ENCODE assay signal across 8 mouse cellular contexts in the genomic region with DNA sequence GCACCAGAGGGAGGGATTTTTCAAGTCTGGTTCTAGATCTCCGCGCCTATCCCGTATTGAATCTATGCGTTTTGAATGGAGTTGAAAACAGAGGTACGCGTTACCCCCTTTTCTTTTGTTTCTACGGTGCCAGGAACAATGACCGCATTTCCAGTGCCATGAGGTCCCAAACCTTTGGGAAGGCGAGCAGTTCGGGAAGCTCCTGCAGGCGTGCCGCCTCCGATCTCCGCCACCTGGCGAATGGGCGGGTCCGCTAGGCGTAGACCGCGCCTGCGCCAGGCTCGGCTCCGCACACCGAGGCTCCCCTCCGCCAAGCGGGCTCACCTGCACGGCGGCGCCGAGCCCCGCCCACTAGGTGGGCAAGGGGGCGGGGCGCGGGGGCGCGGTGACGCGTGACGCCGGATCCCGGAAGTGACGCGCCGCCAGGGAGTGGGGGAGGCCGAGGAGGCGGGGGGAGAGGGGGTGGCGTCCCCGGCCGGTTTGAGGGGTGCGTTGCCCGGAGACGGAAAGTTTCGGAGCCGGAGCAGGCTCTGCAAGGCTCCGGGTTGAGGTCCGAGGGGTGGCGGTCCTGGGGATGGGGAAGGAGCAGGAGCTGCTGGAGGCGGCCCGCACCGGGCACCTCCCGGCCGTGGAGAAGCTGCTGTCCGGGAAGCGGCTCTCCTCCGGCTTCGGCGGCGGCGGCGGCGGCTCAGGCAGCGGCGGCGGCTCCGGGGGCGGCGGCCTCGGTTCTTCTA. TPM values are rescaled to one million over a fixed set of nuclear protein-coding genes. Genes with fewer than 3 reads are reported as not detected.
DNase-seq lines count a peak whose midpoint lies in the region; ATAC-seq and TF ChIP-seq lines count a peak whose summit lies in the region.

Gene Anks1 (plus strand): TSS at position 419 of the 734 bp plus-strand sequence.

- peaks cover 26% of the 10 kb centered on the region for H3K79me3 ChIP-seq in C2C12 (ENCODE audit: low read depth)

- no peaks in the 10 kb centered on the region for H3K27me3 ChIP-seq in C2C12 (ENCODE audit: control insufficient read depth, insufficient read depth, insufficient read length)
- H3K27me3 ChIP-seq in heart, embryonic 11.5 days (ENCODE audit: control insufficient read depth, insufficient read depth, low read length), result no peaks in the 10 kb centered on the region
- no peaks in the 10 kb centered on the region for H3K27me3 ChIP-seq in kidney, postnatal 0 days (ENCODE audit: insufficient read depth, low read length)
- H3K27me3 ChIP-seq in liver, embryonic 13.5 days, result no peaks in the 10 kb centered on the region
- no peaks in the 10 kb centered on the region for H3K27me3 ChIP-seq in stomach, embryonic 16.5 days (ENCODE audit: control insufficient read depth, insufficient read depth, low read length)

- peaks cover 13% of the 10 kb centered on the region for H3K36me3 ChIP-seq in C2C12 (ENCODE audit: control insufficient read depth, insufficient read depth)
- no peaks in the 10 kb centered on the region; the same call in 1 of the 2 replicates for H3K36me3 ChIP-seq in heart, embryonic 11.5 days (ENCODE audit: control insufficient read depth, insufficient read depth, low read length)
- peaks cover 10% of the 10 kb centered on the region for H3K36me3 ChIP-seq in kidney, postnatal 0 days (ENCODE audit: insufficient read depth, low read length)
- H3K36me3 ChIP-seq in liver, embryonic 13.5 days, result peaks cover 8% of the 10 kb centered on the region
- H3K36me3 ChIP-seq in stomach, embryonic 16.5 days (ENCODE audit: control insufficient read depth, insufficient read depth, low read length), result no peaks in the 10 kb centered on the region

- ATAC-seq in erythroblast, adult 5-6 weeks (replicated peaks; ENCODE audit: low FRiP score, poor library complexity, severe bottlenecking), result peak; percentile 66
- ATAC-seq in heart, embryonic 11.5 days (replicated peaks; ENCODE audit: insufficient number of reproducible peaks, low FRiP score, low TSS enrichment), result peak; percentile 86
- peak; percentile 89 for ATAC-seq in kidney, postnatal 0 days (replicated peaks; ENCODE audit: low FRiP score, low read depth)
- peak; percentile 83 for ATAC-seq in liver, embryonic 13.5 days (ENCODE audit: low read depth)
- ATAC-seq in stomach, embryonic 16.5 days (ENCODE audit: insufficient read depth, low FRiP score), result peak; percentile 93

- peak within 1 kb of the TSS; percentile 97 for H3K4me2 ChIP-seq in heart, embryonic 11.5 days
- H3K4me2 ChIP-seq in kidney, postnatal 0 days (ENCODE audit: low read length), result peak within 1 kb of the TSS; percentile 85
- peak within 1 kb of the TSS; percentile 99 for H3K4me2 ChIP-seq in liver, embryonic 13.5 days
- peak within 1 kb of the TSS; percentile 97 for H3K4me2 ChIP-seq in stomach, embryonic 16.5 days (ENCODE audit: low read depth, low read length)

- H3ac ChIP-seq in C2C12 (ENCODE audit: control insufficient read depth, insufficient read length, low read depth), result peak within 1 kb of the TSS; percentile 82

- peak within 1 kb of the TSS; percentile 87 for H3K9ac ChIP-seq in heart, embryonic 11.5 days (ENCODE audit: low read depth, low read length)
- H3K9ac ChIP-seq in kidney, postnatal 0 days (ENCODE audit: low read depth, low read length), result peak within 1 kb of the TSS; percentile 90
- H3K9ac ChIP-seq in liver, embryonic 13.5 days, result peak within 1 kb of the TSS; percentile 92
- H3K9ac ChIP-seq in stomach, embryonic 16.5 days (ENCODE audit: low read length), result peak within 1 kb of the TSS; percentile 89

- no peaks in the 10 kb centered on the region for H3K9me3 ChIP-seq in heart, embryonic 11.5 days (replicated peaks; ENCODE audit: control insufficient read depth, low read length)
- no peaks in the 10 kb centered on the region for H3K9me3 ChIP-seq in kidney, postnatal 0 days (replicated peaks; ENCODE audit: low read length)
- no peaks in the 10 kb centered on the region for H3K9me3 ChIP-seq in liver, embryonic 13.5 days (replicated peaks)
- no peaks in the 10 kb centered on the region for H3K9me3 ChIP-seq in stomach, embryonic 16.5 days (replicated peaks; ENCODE audit: control insufficient read depth, low read length)

- under 1% methylated on average over 56 of the region's 78 CpGs for WGBS in heart, embryonic 11.5 days (ENCODE audit: insufficient replicate concordance)
- under 1% methylated on average over 73 of the region's 78 CpGs for WGBS in kidney, postnatal 0 days
- WGBS in liver, embryonic 13.5 days (ENCODE audit: insufficient replicate concordance), result under 1% methylated on average over 76 of the region's 78 CpGs
- under 1% methylated on average over 75 of the region's 78 CpGs for WGBS in stomach, embryonic 16.5 days

- peak within 1 kb of the TSS; percentile 95 for H3K4me3 ChIP-seq in C2C12 (ENCODE audit: insufficient read depth, poor library complexity, severe bottlenecking)
- H3K4me3 ChIP-seq in heart, embryonic 11.5 days (ENCODE audit: low read depth, low read length), result peak within 1 kb of the TSS; percentile 98
- H3K4me3 ChIP-seq in kidney, postnatal 0 days (replicated peaks; ENCODE audit: low read depth, low read length), result peak within 1 kb of the TSS; percentile 91
- H3K4me3 ChIP-seq in liver, embryonic 13.5 days (replicated peaks), result peak within 1 kb of the TSS; percentile 95
- H3K4me3 ChIP-seq in stomach, embryonic 16.5 days (replicated peaks; ENCODE audit: low read length), result peak within 1 kb of the TSS; percentile 99

- peak; percentile 89 for DNase-seq in brain, adult 2 months (ENCODE audit: low read depth, low spot score)
- DNase-seq in kidney, postnatal 0 days (ENCODE audit: low spot score), result peak; percentile 85
- DNase-seq in liver, embryonic 13.5 days, result peak; percentile 78
- DNase-seq in neural tube, embryonic 10.5 days (ENCODE audit: extremely low spot score, low spot score), result peak; percentile 92

- peak within 1 kb of the TSS; percentile 66 for H3K27ac ChIP-seq in heart, embryonic 11.5 days (ENCODE audit: low read depth, low read length)
- peak within 1 kb of the TSS; percentile 94 for H3K27ac ChIP-seq in kidney, postnatal 0 days
- peak within 1 kb of the TSS; percentile 89 for H3K27ac ChIP-seq in liver, embryonic 13.5 days
- H3K27ac ChIP-seq in stomach, embryonic 16.5 days (ENCODE audit: low read length), result peak within 1 kb of the TSS; percentile 91

- H3K4me1 ChIP-seq in heart, embryonic 11.5 days (ENCODE audit: control insufficient read depth, insufficient read depth, low read length), result peaks cover 5% of the 10 kb centered on the region
- H3K4me1 ChIP-seq in kidney, postnatal 0 days (replicated peaks; ENCODE audit: insufficient read depth, low read length), result peaks cover 14% of the 10 kb centered on the region
- H3K4me1 ChIP-seq in liver, embryonic 13.5 days (replicated peaks), result peaks cover 49% of the 10 kb centered on the region
- H3K4me1 ChIP-seq in stomach, embryonic 16.5 days (ENCODE audit: control insufficient read depth, insufficient read depth, low read length), result peaks cover 22% of the 10 kb centered on the region

- TF ChIP-seq CTCF in C2C12 (IDR thresholded peaks at IDR 0.05; ENCODE audit: control insufficient read depth, insufficient read depth, insufficient read length), result no peak
- peak; percentile 61; the same call in 1 of the 2 replicates for TF ChIP-seq CTCF in kidney, postnatal 0 days (IDR thresholded peaks at IDR 0.05; ENCODE audit: low read depth)

- H3K79me2 ChIP-seq in C2C12 (ENCODE audit: control insufficient read depth, insufficient read depth), result peaks cover 67% of the 10 kb centered on the region

TF ChIP-seq in C2C12, 6 proteins besides CTCF, POLR2A, EP300 and RAD21:
- no peak for TF ChIP-seq MYOG (IDR thresholded peaks at IDR 0.05; ENCODE audit: control insufficient read depth, extremely low read depth, insufficient read length)
- no peak for TF ChIP-seq USF1 (IDR thresholded peaks at IDR 0.05; ENCODE audit: low read depth)
- TF ChIP-seq CEBPB (IDR thresholded peaks at IDR 0.05; ENCODE audit: low read depth), result no peak
- no peak for TF ChIP-seq MAX (IDR thresholded peaks at IDR 0.05)
- no peak for TF ChIP-seq FOSL1 (IDR thresholded peaks at IDR 0.05; ENCODE audit: insufficient read depth, low read length, poor library complexity, severe bottlenecking)
- no peak for TF ChIP-seq MYOD1 (IDR thresholded peaks at IDR 0.05; ENCODE audit: control insufficient read depth, insufficient read length, low read depth)
TF ChIP-seq in C2C12: peak in this region for 0.

RNA-seq across cellular contexts. Expression of gene Anks1, which starts in this region (rescaled TPM):
- 8.5 TPM for polyA plus RNA-seq in C2C12 (2012; fragmentation: generic; extraction: Trizol)
- total RNA-seq in erythroblast, adult 5-6 weeks (2015; ENCODE audit: low replicate concordance), result 6.1 and 6.7 TPM in 2 replicates
- 6.1 and 8.5 TPM in 2 replicates for total RNA-seq in erythroblast, adult 5-6 weeks (2017; ENCODE audit: low replicate concordance)
- 5.5 and 6.9 TPM in 2 replicates for polyA plus RNA-seq in heart, embryonic 11.5 days (2014; fragmentation: Nextera tagmentation; extraction: Ambion mirVana)
- polyA plus RNA-seq in kidney, postnatal 0 days (2015; fragmentation: Nextera tagmentation; extraction: Ambion mirVana), result 10.5 and 11.3 TPM in 2 replicates
- polyA plus RNA-seq in liver, embryonic 13.5 days (2015; fragmentation: Nextera tagmentation; extraction: Ambion mirVana), result 3.1 and 4.0 TPM in 2 replicates
- 14.5 and 15.3 TPM in 2 replicates for polyA plus RNA-seq in stomach, embryonic 16.5 days (2015; fragmentation: Nextera tagmentation; extraction: Ambion mirVana)

Comparison
In these comparisons a context has a peak if more than half of its experiments do, and no peak if none do; other contexts are left out.
1. Peak in every context shown above with its lines: DNase-seq, ATAC-seq, H3K4me3 ChIP-seq and H3K27ac ChIP-seq.